Mouse (Mus musculus): ENCODE results near the gene Fam126b. TPM values are rescaled to one million over a fixed set of nuclear protein-coding genes. Genes with fewer than 3 reads are reported as not detected.

Fam126b gene
- total RNA-seq, 2 experiments from 2014 or later, result 68.6 to 70.4 TPM

Other genes starting within 250 kb of the Fam126b start
- 100 to 1,000 TPM; 264 to 272 TPM for gene Bzw1, start 193.4 kb downstream of the Fam126b start, total RNA-seq (2021)
- 100 to 1,000 TPM in 1 of 2 experiments, 10 to 100 TPM in 1; 98.2 to 104 TPM for gene Clk1, start 162.3 kb downstream of the Fam126b start, total RNA-seq (2021)
- gene Nif3l1, start 141.2 kb downstream of the Fam126b start, total RNA-seq (2021), result 10 to 100 TPM; 19.9 to 20.3 TPM
- 10 to 100 TPM; 29.0 to 30.0 TPM for gene Ppil3, start 140.8 kb downstream of the Fam126b start, total RNA-seq (2021)
- 10 to 100 TPM; 19.2 to 20.2 TPM for gene Orc2, start 81.2 kb downstream of the Fam126b start, total RNA-seq (2021)
- gene Ndufb3, start 61 bp upstream of the Fam126b start, total RNA-seq (2021), result 10 to 100 TPM; 91.0 to 99.5 TPM
- not detected for gene Als2cr12, start 109.7 kb upstream of the Fam126b start, total RNA-seq (2021)
- 10 to 100 TPM; 24.8 to 28.1 TPM for gene Cflar, start 125.2 kb upstream of the Fam126b start, total RNA-seq (2021)
- 1 to 10 TPM; 3.7 to 4.0 TPM for gene Casp8, start 209.1 kb upstream of the Fam126b start, total RNA-seq (2021)